Mouse (Mus musculus) CD4-positive helper T cell, adult 2 months (primary cell): ENCODE data around the gene Jazf1.

Experiments
- DNase-seq: peaks from one replicate; pipeline ENCODE4 v3.0.0-alpha.2; 2012; ENCODE audit warnings: low read depth, missing footprints, low spot score

Gene Jazf1

GRCm38 (mm10) chr6:52796691-52797090 lies 271.7 kb downstream of the Jazf1 start:
- DNase-seq = no peak

- DNase-seq = no peak
These were observed 272.3 kb downstream of the Jazf1 start for GRCm38 (mm10) chr6:52796035-52796598.

GRCm38 (mm10) chr6:52795029-52795841 lies 273.2 kb downstream of the Jazf1 start:
- DNase-seq = no peak

- no peak for DNase-seq
These were observed 276.0 kb downstream of the Jazf1 start for GRCm38 (mm10) chr6:52792455-52792854.

- DNase-seq = no peak
These were observed 277.6 kb downstream of the Jazf1 start for GRCm38 (mm10) chr6:52790781-52791180.

GRCm38 (mm10) chr6:52790316-52790715 lies 278.1 kb downstream of the Jazf1 start:
- DNase-seq = no peak

GRCm38 (mm10) chr6:52779546-52779945 lies 288.9 kb downstream of the Jazf1 start:
- DNase-seq = no peak

GRCm38 (mm10) chr6:52778523-52778922 lies 289.9 kb downstream of the Jazf1 start:
- no peak for DNase-seq

GRCm38 (mm10) chr6:52777034-52777433 lies 291.4 kb downstream of the Jazf1 start:
- DNase-seq = no peak

GRCm38 (mm10) chr6:52775956-52776355 lies 292.5 kb downstream of the Jazf1 start:
- DNase-seq = no peak

GRCm38 (mm10) chr6:52775350-52775749 lies 293.1 kb downstream of the Jazf1 start:
- no peak for DNase-seq

GRCm38 (mm10) chr6:52773132-52773531 lies 295.3 kb downstream of the Jazf1 start:
- DNase-seq = no peak

GRCm38 (mm10) chr6:52770789-52771188 lies 297.6 kb downstream of the Jazf1 start:
- DNase-seq = no peak

- no peak for DNase-seq
These were observed 303.2 kb downstream of the Jazf1 start for GRCm38 (mm10) chr6:52765206-52765605.

GRCm38 (mm10) chr6:52752832-52753231 lies 315.6 kb downstream of the Jazf1 start:
- no peak for DNase-seq

GRCm38 (mm10) chr6:52734630-52735029 lies 333.8 kb downstream of the Jazf1 start:
- DNase-seq = no peak

- DNase-seq = no peak
These were observed 338.1 kb downstream of the Jazf1 start for GRCm38 (mm10) chr6:52730338-52730737.

GRCm38 (mm10) chr6:52724805-52725439 lies 343.5 kb downstream of the Jazf1 start:
- DNase-seq = peak; percentile 71
